Mouse (Mus musculus) hematopoietic stem cell, adult 5-6 weeks (primary cell): ENCODE measurements around the gene Cradd. TPM values are rescaled to one million over a fixed set of nuclear protein-coding genes. Genes with fewer than 3 reads are reported as not detected.

Experiments
- ATAC-seq, 2 experiments: fragments of 125-278 bp in 1 of 2; replicated peaks in 1 of 2; 2 replicates each; pipeline ENCODE4 v1.8.0; 2016 to 2017; ENCODE audit warnings: inconsistent platforms in 2 of 2, mild to moderate bottlenecking in 2 of 2, moderate number of reproducible peaks in 2 of 2, low read depth in 1 of 2, moderate TSS enrichment in 1 of 2; ENCODE audit not compliant: low FRiP score in 2 of 2, poor library complexity in 2 of 2, severe bottlenecking in 2 of 2, insufficient read depth in 1 of 2, low TSS enrichment in 1 of 2
- total RNA-seq: library from RNA; stranded (forward); fragments of 172-1452, 232-1000 nt; gene quantifications from 2 replicates; pipeline ENCODE4 v1.2.3, GENCODE M21; 2017

Cradd gene
- total RNA-seq, 1 experiment from 2014 or later, result 5.4 TPM

- no peak for ATAC-seq
Observed at GRCm38 (mm10) chr10:95210167-95210566, 113.8 kb downstream of the Cradd start.

GRCm38 (mm10) chr10:95207423-95207822 lies 116.5 kb downstream of the Cradd start:
- no peak for ATAC-seq

- ATAC-seq, result peak; percentile 46 to 52; a peak in 2 of 4 replicates
Observed at GRCm38 (mm10) chr10:95201514-95201913, 122.4 kb downstream of the Cradd start.

GRCm38 (mm10) chr10:95200323-95200722 lies 123.6 kb downstream of the Cradd start:
- ATAC-seq, result no peak

- no peak for ATAC-seq
Observed at GRCm38 (mm10) chr10:95199541-95200269, 124.2 kb downstream of the Cradd start.

GRCm38 (mm10) chr10:95197377-95197776 lies 126.6 kb downstream of the Cradd start:
- ATAC-seq, result no peak

GRCm38 (mm10) chr10:95195719-95196118 lies 128.2 kb downstream of the Cradd start:
- ATAC-seq, result peak; percentile 82 to 84

GRCm38 (mm10) chr10:95194776-95195175 lies 129.2 kb downstream of the Cradd start:
- no peak for ATAC-seq

- ATAC-seq, result no peak
Observed at GRCm38 (mm10) chr10:95193875-95194281, 130.1 kb downstream of the Cradd start.

- ATAC-seq, result peak; percentile 30 to 38; a peak in 3 of 4 replicates
Observed at GRCm38 (mm10) chr10:95191881-95192280, 132.1 kb downstream of the Cradd start.

GRCm38 (mm10) chr10:95191151-95191655 lies 132.7 kb downstream of the Cradd start:
- no peak for ATAC-seq

- ATAC-seq, result no peak
Observed at GRCm38 (mm10) chr10:95189550-95190211, 134.3 kb downstream of the Cradd start.

GRCm38 (mm10) chr10:95184210-95184609 lies 139.7 kb downstream of the Cradd start:
- ATAC-seq, result no peak

GRCm38 (mm10) chr10:95183051-95183450 lies 140.9 kb downstream of the Cradd start:
- ATAC-seq, result no peak

- ATAC-seq, result no peak
Observed at GRCm38 (mm10) chr10:95182405-95182804, 141.5 kb downstream of the Cradd start.

GRCm38 (mm10) chr10:95181553-95181952 lies 142.4 kb downstream of the Cradd start:
- ATAC-seq, result no peak

- peak; percentile 65 to 72 for ATAC-seq
Observed at GRCm38 (mm10) chr10:95180900-95181299, 143.0 kb downstream of the Cradd start.

GRCm38 (mm10) chr10:95180177-95180576 lies 143.8 kb downstream of the Cradd start:
- peak; percentile 76 to 77 for ATAC-seq
